ENCODE assay signal across 9 mouse cellular contexts in the genomic region with DNA sequence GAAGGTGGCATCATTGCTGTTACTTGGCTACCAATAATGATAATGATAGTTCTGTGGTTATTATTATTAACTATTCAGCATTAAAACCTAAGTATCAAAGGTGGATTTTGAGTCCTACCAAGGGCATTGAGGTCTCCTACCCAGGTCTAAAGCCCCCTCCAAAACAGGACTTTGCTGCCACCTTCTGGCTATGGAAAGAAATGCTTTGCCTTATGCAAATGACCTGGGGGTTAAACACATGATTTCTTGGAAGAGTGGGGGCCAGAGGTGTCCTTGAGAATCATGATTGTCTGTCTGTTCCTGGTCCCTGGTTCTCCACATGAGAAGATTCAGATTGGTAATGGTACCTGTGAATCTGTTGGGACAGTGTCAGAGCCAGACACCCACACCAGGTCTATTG. TPM values are rescaled to one million over a fixed set of nuclear protein-coding genes. Genes with fewer than 3 reads are reported as not detected.
DNase-seq lines count a peak whose midpoint lies in the region; ATAC-seq and TF ChIP-seq lines count a peak whose summit lies in the region.
"Had no signal": no experiment of that assay in that cellular context is flagged by ENCODE, and none has a peak within 500 bp of the region (broad histone marks: within the 10 kb centered on the region; RNA-seq: fewer than 3 reads in every experiment).

No protein-coding gene starts in this region.

- H3K9me3 ChIP-seq in neural tube, embryonic 11.5 days (ENCODE audit: control insufficient read depth, low read length) = no peaks in the 10 kb centered on the region
- H3K9me3 ChIP-seq: heart, embryonic 12.5 days had no signal

- DNase-seq in heart, adult 2 months = no peak
- DNase-seq in heart, adult 9 months (ENCODE audit: low spot score in 2 of 2) = no peak
- DNase-seq in neural tube, embryonic 11.5 days (ENCODE audit: low spot score) = peak; percentile 29
- DNase-seq in neural tube, embryonic 10.5 days (ENCODE audit: extremely low spot score, low spot score) = no peak
- DNase-seq in brain, embryonic 14.5 days (ENCODE audit: low read depth) = no peak
- peak; percentile 67 for DNase-seq in retina, postnatal 1 day
- no peak for DNase-seq in right cerebral cortex, postnatal 14 days
- no peak for DNase-seq in urinary bladder, postnatal 14 days (ENCODE audit: low spot score)

- no peak for TF ChIP-seq POLR2A in heart, adult 2 months (IDR thresholded peaks at IDR 0.05; ENCODE audit: insufficient read depth, low read depth, low read length)
- no peak for TF ChIP-seq POLR2A in brain, embryonic 14.5 days (IDR thresholded peaks at IDR 0.05; ENCODE audit: borderline replicate concordance, extremely low read depth, insufficient read depth, insufficient read length, poor library complexity, severe bottlenecking)

- intact Hi-C loops in heart, adult 2 months (cut with DNase I) = loop anchor here (5.0 kb wide), 1 partner anchor 81 kb away; a partner anchor contains a TSS

- no peak overlapping the region for H3K4me3 ChIP-seq in heart, adult 2 months
- no peak overlapping the region for H3K4me3 ChIP-seq in neural tube, embryonic 11.5 days (ENCODE audit: low read depth, low read length)
- H3K4me3 ChIP-seq: heart, embryonic 12.5 days had no signal

- peaks cover 4% of the 10 kb centered on the region; the same call in 1 of the 2 replicates for H3K4me1 ChIP-seq in heart, adult 2 months (ENCODE audit: control insufficient read depth, insufficient read depth, low read length)
- H3K4me1 ChIP-seq in neural tube, embryonic 11.5 days (ENCODE audit: control insufficient read depth, insufficient read depth, low read length) = 0 out of 2 replicates have a peak, but pooled peaks cover 2% of the 10 kb centered on the region

- peak; percentile 67 for TF ChIP-seq CTCF in heart, adult 2 months (IDR thresholded peaks at IDR 0.05)
- TF ChIP-seq CTCF in brain, embryonic 14.5 days (IDR thresholded peaks at IDR 0.05; ENCODE audit: borderline replicate concordance, extremely low read depth, insufficient read depth, insufficient read length) = peak; percentile 56; the same call in 1 of the 2 replicates

- no peak for ATAC-seq in neural tube, embryonic 11.5 days (ENCODE audit: insufficient read depth, low FRiP score, low TSS enrichment)

- no peak for TF ChIP-seq EP300 in heart, adult 2 months (IDR thresholded peaks at IDR 0.05; ENCODE audit: insufficient read depth, low read depth, low read length)

- H3K9ac ChIP-seq in heart, adult 2 months (ENCODE audit: low read depth, low read length) = no peak overlapping the region
- no peak overlapping the region for H3K9ac ChIP-seq in neural tube, embryonic 11.5 days (ENCODE audit: low read length)
- H3K9ac ChIP-seq: heart, embryonic 12.5 days had no signal

- H3K79me2 ChIP-seq in heart, adult 2 months (replicated peaks; ENCODE audit: control insufficient read depth, insufficient read depth, low read length) = no peaks in the 10 kb centered on the region

- no peaks in the 10 kb centered on the region for H3K36me3 ChIP-seq in heart, adult 2 months (ENCODE audit: control insufficient read depth, insufficient read depth, low read length)
- H3K36me3 ChIP-seq in neural tube, embryonic 11.5 days (ENCODE audit: control insufficient read depth, insufficient read depth, low read length) = no peaks in the 10 kb centered on the region
- H3K36me3 ChIP-seq: heart, embryonic 12.5 days had no signal

- H3K27ac ChIP-seq in heart, adult 2 months = no peak overlapping the region
- H3K27ac ChIP-seq in neural tube, embryonic 11.5 days (ENCODE audit: low read depth, low read length) = no peak overlapping the region

- H3K27me3 ChIP-seq in heart, adult 2 months (ENCODE audit: control insufficient read depth, insufficient read depth, low read length) = no peaks in the 10 kb centered on the region
- H3K27me3 ChIP-seq in neural tube, embryonic 11.5 days (ENCODE audit: control insufficient read depth, insufficient read depth, low read length) = no peaks in the 10 kb centered on the region

- H3K4me2 ChIP-seq in neural tube, embryonic 11.5 days (ENCODE audit: low read depth) = no peak overlapping the region
- H3K4me2 ChIP-seq: heart, embryonic 12.5 days had no signal

RNA-seq across cellular contexts. Expression of a gene that starts 54.9 kb away (rescaled TPM):
- total RNA-seq in heart, adult 2 months (2021) = under 1 TPM in 1 of 2 experiments, not detected in 1; 0.05 TPM
- polyA plus RNA-seq in heart, adult 2 months (2012; rRNA removed) = not detected in 2 replicates
- polyA plus RNA-seq in neural tube, embryonic 11.5 days (2014; fragmentation: Nextera tagmentation; extraction: Ambion mirVana) = 0.38 TPM in 1 of 2 replicates, not detected in the other
- 0.04 TPM in 1 of 2 replicates, not detected in the other for polyA plus RNA-seq in brain, embryonic 14.5 days (2012; rRNA removed)
- polyA plus RNA-seq: heart, embryonic 12.5 days had no signal

Comparison
In these comparisons a context has a peak if more than half of its experiments do, and no peak if none do; other contexts are left out.
1. DNase-seq: peak in neural tube, embryonic 11.5 days (single experiment) and retina, postnatal 1 day (single experiment); none in heart, adult 2 months (0 of 2), heart, adult 9 months (0 of 2), neural tube, embryonic 10.5 days (single experiment), brain, embryonic 14.5 days (single experiment), right cerebral cortex, postnatal 14 days (single experiment) and urinary bladder, postnatal 14 days (single experiment).